Mouse (Mus musculus) ovary, postnatal 10 days (tissue): ENCODE results near the gene Smap2.
A peak's percentile ranks its signal among the peaks of the same experiment; 100 is the strongest.
"Not testable (repeated sequence)": the region's sequence is repeated elsewhere in the genome, so short reads cannot be mapped to it uniquely, and the experiment has no call there.

ENCODE experiments used
- DNase-seq: peaks from one replicate; pipeline ENCODE4 v3.0.0; 2022; ENCODE audit warnings: low spot score

Smap2 gene

DNA sequence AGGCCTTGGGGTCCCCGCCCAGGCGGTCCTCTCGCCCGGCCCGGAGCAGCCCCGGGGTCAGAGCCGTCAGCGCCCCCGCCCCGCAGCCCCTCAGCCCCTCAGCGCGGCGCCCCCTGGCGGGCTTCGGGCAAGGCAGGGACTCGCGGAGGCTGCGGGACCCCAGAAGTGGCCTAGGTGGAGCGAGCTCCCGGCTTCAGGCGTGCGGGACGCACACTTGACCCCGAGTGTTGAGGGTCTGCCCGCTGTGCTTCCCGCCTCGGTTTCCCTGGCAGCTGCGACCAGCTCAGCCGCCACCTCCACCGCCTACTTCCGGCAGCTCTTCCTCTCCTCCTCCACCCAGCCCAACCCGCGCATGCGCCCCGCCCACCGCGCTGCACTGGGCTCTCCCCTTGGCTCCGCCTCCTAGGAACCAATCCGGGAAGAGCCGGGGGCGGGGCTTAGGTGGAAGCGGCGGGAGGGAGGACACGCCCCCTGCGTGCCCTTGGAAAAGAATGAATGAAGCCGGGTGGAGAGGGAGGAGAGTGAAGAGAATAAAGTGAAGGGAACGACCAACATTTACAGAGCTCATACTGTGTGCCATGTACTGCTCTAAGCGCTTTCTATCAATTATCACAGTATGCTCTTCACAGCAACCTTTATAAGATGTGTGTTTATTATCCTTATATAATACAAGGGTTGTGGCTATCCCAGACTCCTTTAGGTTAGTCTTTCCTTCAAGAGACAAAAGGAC lies at the start of gene Smap2:
Gene Smap2, minus strand, starts transcription at position 320 of the 730 bp plus-strand sequence.
- peak; percentile 95 for DNase-seq

DNA sequence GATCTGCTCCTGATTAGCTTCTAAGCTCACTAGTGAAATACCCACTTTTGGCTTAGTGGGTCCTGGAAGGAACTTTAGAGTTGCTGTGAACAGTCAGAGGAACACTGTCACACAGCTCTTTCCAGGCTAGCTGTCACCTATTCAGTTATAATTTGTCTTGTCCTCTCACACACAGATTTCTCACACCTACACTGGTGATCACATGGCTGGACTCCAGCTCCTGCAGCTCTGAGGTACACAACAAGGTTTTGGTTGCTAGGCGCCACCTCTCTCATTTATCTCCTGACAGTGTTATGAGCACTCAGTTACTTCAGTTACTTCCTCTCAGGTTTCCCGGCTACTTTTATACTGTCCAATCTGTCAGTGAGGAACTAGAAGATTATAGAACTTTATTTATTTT lies 48.3 kb upstream of the Smap2 start:
- no peak for DNase-seq

DNA sequence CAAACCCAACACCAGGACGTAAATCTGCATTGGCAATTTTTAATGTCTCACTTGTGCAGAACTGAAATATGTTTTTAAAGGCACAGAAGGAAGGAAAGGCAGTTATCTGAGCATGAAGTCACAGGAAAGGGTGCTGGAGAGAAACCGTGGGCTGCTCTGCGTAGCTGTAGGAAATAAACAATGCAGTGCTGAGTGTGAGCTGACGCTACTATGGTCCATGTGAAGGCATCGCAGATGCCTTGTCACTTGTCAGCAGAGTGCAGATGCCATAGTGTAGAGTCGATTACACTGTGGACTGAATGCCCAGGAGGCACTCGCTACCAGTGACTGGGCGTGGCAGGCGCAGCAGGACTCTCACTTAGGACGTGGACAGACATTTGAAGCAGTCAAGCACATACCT lies 42.2 kb upstream of the Smap2 start:
- DNase-seq, result not testable (repeated sequence)

DNA sequence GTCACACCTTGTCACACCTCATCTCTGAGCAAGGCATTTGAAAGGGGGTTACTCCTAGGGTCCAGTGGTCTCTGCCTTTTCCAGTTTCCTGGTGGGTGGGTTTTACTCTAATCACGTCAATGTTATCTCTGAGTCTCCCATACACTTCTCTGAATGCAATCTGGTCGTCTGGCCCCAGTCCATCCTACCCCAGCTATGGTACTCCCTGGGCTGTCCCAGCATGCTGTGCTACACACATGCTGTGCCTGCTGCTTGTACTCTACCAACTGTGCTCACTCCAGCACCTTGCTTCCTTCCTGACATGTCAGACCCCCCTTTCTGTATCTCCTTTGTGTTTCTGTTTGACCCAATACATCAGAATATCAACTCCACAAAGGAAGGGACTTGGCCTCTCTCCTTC lies 40.0 kb upstream of the Smap2 start:
- no peak for DNase-seq

DNA sequence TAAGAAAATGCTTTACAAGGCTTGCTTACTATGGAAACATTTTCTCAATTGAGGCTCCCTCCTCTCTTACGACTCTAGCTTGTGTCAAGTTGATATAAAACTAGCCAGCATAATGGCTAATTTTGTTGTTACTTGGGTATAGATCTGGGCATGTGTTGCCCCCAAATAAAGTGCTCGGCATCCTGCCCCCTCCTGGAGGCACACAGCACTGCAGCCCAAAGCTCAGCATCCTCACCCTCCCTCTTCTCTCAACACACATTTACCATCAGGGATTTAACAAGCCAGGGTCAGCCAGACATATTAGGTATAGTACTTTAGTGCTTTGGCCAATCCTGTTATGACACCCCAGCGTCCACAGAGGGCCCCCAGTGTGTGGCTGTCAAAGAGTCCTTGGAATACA lies 39.3 kb upstream of the Smap2 start:
- no peak for DNase-seq

DNA sequence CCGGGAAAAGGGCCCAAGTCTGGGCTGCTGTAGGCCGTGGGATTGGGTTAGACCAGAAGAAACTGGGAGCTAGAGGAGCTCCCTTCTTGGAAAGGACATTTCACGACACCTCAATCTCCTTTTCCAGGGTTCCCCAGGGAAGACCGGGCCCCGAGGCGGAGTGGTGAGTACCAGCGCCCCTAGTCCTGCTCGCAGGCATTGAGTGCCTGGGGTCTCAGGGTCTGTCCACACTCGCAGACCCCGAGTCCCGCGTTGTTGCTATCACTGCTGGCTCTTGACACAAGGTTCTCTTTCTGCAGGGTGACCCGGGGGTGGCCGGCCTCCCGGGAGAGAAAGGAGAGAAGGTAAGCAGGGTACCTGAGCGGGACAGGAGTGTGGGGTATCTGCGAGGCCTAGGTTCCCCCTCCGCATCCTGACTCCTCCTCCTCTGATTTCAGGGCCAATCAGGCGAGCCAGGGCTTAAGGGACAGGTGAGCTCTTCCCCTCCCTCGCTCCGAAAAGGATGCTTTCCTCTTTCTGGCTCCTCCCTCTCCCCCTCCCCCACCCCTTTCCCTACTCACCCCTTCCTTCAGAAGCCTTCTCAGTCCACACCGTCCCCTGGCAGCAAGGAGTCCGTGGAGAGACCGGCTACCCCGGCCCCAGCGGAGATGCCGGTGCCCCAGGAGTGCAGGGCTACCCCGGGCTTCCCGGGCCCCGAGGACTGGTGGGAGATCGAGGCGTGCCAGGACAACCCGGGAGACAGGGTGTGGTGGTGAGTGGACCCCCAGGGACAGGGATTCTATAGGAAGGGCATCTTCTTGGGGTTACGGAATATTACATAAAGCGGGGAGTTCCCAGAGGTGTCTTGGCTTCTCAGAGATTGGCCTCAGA lies 35.6 kb upstream of the Smap2 start:
- no peak for DNase-seq

DNA sequence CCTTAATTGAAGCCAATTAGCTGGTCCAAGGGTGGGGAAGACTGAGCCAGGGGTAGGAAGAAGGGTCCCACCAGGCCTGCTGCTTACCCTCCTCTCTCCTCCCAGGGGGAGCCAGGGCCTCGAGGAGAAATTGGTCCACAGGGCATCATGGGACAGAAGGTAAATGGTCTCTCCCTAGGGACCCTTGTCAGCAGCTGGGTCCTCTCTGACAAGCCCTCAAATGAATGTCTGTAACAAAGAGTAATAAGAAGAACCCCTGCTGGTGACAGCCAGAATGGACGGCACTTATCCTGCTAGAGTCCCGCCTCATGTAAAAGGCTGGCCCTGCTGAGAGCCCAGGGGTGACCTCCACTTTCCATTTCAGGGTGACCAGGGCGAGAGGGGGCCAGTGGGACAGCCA lies 34.8 kb upstream of the Smap2 start:
- DNase-seq, result no peak

DNA sequence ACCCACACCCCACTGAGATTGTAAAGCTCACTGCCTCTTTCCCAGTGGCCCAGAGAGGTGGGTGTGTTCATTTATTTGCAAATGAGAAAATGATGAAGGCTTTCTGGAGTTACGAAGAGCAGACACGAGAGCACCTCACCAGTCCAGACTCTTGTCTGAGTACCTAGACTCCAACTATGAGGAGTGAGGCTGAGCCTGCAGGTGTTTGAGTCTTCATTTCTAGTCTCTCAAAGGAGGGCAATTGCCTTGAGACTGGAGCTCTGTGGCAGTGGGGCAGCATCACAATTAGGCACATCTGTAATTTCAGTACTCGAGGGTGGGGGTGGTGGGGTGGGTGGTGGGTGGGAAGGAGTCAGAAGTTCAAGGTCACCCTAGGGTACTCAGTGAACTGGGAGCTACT lies 25.9 kb upstream of the Smap2 start:
- DNase-seq, result no peak

DNA sequence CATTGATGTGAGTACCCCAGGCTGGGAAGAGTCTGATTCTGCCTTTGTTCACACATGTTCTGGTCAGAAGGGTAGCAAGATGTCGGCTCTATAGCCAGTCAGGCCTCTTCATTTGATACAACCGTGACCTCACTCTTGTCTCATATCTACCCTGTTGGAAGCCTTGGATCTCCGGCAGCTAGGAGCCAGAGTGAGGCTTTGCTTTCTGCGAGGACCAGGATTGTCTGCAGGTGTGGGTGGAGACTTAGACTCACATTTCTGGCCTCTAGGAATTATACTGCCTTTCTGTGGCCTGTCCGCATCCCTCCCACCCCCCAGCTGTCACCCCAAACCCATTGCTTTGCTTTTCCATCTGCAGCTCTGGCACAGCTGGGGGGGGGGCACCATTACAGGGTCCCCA lies 25.4 kb upstream of the Smap2 start:
- no peak for DNase-seq

DNA sequence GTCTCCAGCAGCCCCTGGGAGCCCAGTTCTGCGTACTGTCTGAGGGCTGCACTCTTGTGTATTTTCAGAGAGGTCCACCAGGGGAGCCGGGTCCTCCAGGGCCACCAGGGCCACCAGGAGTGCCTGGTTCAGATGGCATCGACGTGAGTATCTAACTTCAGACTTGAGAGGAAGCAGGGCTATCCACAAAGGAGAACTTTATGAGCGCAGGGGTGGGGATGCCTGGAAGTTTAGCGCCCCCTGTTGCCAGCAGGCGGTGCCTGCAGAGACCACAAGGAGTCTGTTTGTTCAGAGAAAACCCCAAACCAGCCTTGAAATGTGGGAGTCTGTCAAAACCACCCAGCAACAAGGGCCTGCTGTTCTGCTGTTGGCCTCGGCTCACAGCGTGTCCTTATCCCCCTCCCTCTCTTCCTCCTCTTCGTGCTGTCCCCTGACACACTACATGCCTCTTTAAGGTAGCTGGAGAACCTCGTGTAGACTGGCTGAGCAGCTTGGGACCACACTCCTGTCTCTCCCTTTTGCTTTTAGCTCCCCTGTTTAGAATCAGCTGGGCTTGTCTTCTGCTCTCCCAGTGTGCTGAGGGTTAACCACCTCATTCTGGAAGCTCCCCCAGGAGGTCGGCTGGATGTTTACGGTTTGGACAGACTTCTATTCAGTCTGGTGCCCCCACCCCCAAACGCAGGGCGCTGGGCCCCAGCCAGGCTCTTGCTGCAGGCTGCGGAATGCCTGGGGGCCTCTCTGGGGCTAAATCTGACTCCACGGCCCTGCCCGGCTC lies 24.0 kb upstream of the Smap2 start:
- peak; percentile 41 for DNase-seq

DNA sequence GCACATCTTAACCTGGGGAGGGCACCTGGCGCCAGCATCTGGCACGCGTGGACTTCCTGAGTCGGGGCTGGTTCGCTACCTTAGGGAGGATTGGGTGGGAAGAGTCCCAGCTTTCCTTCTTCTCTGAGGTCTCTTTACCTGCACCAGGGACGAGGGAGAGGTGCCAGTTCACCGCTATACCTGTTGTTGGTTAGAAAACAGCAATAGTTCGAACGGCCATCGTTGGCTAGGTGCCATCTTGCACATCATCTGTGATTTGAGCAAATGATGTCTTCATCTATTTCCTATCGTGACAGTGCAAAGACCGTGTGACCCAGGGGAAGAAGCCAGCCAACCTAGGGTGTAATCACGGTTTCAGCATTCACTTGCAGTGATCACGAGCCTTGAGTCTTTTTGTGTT lies 23.3 kb upstream of the Smap2 start:
- DNase-seq, result no peak

DNA sequence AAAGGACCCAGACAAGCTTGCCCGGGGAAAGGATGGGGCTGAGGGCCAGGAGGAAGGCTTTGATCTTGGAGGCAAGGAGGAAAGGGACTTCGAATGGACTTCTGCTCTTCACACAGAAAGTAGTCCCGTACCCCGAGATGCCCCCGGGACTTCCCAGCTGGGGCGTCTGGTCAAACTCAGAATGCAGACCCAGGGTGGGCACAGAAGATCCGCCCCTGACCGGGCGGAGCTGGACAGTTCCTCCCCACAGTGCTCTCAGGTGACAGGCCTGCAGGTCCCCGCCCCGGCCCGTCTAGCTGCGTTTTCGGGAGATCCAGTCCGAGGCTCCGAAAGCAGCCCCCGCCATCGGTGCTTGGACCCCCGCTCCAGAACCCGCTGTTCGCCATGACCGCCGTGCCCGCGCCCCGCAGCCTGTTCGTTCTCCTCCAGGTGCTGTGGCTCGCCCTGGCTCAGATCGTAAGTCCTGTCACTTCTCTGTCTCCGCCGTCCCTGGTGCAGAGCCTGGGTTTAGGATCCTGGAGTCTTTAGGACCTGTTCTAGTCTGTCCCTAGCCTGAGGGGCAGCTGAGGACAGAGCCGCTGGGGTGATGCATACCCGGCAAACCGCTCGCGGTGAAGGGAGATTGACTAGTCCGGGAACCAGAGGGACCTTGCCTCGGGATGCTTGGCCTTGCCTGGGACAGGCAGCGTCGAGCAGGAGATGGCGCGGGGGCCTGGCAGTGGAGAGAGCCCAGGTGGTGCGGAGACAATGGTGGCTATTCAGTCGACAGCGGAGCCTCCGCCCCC lies 22.5 kb upstream of the Smap2 start, which contains the start of gene Col9a2:
Gene Col9a2, plus strand, starts transcription at position 55 of the 785 bp plus-strand sequence.
- DNase-seq, result no peak

DNA sequence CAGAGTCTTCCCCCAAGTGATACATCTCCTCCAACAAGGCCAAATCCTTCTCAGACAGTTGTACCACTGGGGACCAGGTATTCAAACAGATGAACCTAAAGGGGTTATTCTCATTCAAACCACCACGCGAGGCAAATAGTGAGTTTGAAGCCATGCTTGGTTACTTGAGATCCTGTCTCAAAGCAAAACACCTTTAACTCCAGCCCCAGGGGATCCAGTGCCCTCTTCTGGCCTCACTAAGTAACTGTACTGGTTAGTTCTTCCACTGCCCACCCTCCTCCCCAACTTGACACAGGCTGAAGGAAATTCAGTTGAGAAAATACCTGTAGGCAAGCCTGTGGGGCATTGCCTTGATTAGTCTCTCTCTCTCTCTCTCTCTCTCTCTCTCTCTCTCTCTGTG lies 16.0 kb upstream of the Smap2 start:
- no peak for DNase-seq

DNA sequence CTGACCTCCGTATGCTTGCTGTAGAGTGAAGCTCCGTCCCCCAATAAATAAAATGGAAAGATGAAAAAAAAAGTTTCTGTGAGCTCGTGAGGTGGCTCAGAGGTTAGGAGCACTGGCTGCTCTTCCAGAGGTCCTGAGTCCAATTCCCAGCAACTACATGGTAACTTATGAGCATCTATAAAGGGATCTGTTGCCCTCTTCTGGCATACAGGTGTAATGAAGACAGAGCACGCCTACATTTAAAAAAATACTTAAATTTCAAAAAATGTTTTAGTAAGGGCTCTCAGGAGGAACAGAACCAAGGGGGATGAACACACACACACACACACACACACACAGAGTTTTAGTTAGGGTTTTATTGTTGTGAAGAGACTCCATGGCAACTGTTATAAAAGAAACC lies 14.4 kb upstream of the Smap2 start:
- DNase-seq, result no peak

DNA sequence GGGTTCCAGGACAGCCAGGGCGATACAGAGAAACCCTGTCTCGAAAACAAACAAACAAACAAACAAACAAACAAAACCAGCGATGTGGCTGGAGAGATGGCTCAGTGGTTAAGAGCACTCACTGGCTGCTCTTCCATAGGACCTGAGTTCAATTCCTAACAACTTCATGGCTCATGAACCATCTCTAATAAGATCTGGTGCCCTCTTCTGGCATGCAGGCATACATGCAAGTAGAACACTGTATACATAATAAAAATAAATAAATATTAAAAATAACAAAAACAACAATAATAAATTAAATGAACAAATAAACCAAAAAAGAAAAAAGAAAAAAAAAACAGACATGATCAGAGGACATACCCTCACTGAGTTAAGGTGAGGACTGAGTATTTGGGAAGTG lies 12.6 kb upstream of the Smap2 start:
- DNase-seq, result no peak

DNA sequence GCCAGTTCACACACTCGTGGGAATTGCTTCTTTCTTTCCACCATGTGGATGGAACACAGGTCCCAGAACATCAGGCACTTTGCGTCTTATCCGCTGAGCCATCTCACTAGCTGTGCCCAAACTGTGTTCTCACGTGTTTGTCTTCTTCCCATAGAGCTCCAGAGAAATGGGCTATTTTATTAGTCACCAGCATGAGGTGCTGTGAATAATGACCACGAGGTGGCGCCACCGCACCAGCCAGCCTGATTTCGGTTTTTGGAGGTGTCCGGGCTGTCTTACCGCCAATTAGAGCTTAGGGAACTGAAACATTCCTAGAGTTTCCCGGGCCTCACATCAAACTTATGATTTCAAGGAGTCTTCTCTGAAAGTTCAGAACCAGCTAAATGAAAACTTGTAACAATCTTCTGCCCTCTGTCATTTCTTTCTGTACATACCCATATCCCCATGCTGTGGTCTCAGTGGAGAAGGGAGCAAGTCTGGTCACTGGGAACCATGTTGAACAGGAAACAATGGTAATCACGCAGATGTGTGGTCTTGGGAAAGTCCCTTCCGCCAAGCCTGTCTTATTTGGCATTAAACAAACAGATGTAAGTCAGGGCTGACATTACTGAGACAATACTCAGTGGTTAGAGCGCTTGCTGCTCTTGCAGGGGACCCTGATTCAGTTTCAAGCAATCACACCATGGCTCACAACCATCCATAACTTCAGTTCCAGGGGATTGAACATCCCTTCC lies 11.8 kb upstream of the Smap2 start:
- peak; percentile 39 for DNase-seq

DNA sequence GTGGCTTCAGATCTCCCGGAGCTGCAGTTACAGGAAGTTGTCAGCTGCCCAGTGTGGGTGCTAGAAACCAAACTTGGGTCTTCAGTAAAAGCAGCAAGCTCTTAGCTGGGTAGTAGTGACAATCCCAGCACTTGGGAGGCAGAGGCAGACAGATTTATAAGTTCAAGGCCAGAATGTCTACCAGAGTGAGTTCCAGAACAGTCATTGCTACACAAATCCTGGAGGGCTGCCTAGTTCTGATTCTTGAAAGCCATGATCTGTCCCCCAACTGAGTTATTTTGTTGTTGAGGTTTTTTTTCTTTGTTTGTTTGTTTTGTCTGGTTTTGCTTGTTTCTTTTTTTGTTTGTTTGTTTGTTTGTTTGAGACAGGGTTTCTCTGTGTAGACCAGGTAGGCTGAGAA lies 11.1 kb upstream of the Smap2 start:
- DNase-seq, result no peak

DNA sequence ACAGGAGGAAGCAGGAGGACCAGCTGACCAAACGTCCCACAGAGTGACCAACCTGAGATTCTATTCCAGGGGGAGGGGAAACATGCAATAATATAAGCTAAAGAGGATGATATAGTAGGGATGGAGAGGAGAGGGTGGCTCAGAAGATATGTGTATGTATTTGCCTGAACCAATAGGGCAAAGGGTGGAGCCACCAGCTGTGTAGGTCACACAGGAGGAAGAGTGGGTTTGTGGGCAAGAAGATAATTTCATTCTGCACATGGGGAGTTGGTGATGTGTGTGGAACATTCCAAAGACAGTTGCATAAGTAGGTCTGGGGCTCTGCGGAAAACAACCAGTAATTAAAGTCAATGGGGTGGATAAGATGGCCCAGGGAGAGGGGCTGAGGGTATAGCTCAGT lies 8.6 kb upstream of the Smap2 start:
- DNase-seq, result no peak

DNA sequence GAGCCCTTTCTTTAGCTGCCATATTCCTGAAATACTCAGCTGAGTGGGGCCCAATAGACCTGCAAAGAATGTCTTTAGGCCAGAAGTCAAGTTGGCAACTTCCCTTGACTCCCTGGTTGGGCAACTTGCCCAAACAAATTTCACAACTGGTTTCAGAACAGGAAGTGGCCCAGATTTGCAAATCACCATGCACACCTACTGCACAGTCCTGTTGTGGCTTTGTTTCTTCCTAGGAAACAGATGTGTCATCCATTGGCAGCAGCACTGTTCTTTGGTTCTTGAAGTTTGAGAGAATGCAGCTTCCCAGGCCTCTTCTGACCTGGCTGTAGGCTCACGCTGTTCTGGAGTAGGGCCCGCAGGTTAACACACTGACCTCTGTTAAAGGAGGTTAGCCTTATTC lies 6.9 kb upstream of the Smap2 start:
- no peak for DNase-seq

DNA sequence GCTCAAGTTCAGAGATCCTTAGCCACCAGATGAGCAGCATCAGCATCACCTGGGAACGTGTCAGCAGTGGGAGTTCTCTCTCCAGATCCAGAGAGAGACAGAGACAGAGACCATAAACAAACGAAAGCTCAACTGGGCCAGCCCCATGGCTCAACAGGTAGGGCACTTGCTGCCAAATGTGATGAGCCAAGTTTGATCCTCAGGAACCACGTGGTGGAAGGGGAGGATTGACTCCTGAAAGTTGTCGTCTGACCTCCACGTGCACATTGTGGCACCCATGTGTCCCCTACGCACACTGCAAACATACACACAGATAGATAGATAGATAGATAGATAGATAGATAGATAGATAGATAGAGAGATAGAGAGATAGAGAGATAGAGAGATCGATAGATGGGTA lies 6.4 kb upstream of the Smap2 start:
- DNase-seq, result no peak

DNA sequence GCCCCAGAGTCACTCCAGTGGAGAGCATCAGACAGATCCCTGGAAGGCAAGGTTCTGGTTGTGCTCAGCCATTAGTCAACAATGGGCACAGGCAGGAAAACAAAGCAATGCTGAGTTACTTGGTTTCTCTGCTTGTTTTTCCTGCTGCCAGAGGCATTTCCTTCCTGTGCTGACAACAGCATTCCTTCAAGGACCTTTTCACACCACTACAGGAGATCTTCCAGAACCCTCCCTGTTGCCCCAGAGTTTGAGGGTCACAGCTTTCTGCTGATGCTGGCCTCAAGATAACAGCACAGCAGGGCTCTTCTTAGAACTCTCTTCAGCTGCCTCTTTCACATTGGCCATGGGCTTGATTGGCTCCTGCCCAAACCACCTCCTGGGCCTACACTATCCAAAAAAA lies 4.9 kb upstream of the Smap2 start:
- no peak for DNase-seq
